In genomic region chr13:114215044-114215443, GRCm38 (mm10) we compare ENCODE assay signal across 22 mouse cellular contexts.
DNase-seq lines count a peak whose midpoint lies in the region; TF ChIP-seq lines count a peak whose summit lies in the region.
"Had no signal": no experiment of that assay in that cellular context is flagged by ENCODE, and none has a peak within 500 bp of the region (broad histone marks: within the 10 kb centered on the region; RNA-seq: fewer than 3 reads in every experiment).

No protein-coding gene starts in this region.

- no peaks in the 10 kb centered on the region for H3K27me3 ChIP-seq in kidney, adult 2 months (replicated peaks; ENCODE audit: control insufficient read depth, insufficient read depth, low read length)
- H3K27me3 ChIP-seq: embryonic facial prominence, embryonic 15.5 days; heart, embryonic 13.5 days; hindbrain, embryonic 12.5 days had no signal

- WGBS in kidney, adult 2 months, result 78% methylated on average over 4 of the region's 4 CpGs

- H3K4me3 ChIP-seq in kidney, adult 2 months (ENCODE audit: insufficient read depth, low read depth, low read length), result no peak overlapping the region
- H3K4me3 ChIP-seq: embryonic facial prominence, embryonic 15.5 days; erythroblast, embryonic 14.5 days; forebrain, embryonic 10.5 days; gastrocnemius, adult 2 months; heart, embryonic 13.5 days; hindbrain, embryonic 12.5 days had no signal

- no peak for TF ChIP-seq CTCF in kidney, adult 2 months (conservative IDR thresholded peaks at IDR 0.05; ENCODE audit: insufficient read depth, insufficient read length, low read depth, low read length)

- peak; percentile 22 for DNase-seq in adrenal gland, postnatal 10 days
- DNase-seq in adrenal gland, adult (ENCODE audit: inconsistent age in 2 of 2, low spot score in 1 of 2), result no peak
- peak; percentile 10 for DNase-seq in kidney, postnatal 10 days
- DNase-seq in kidney, adult 2 months, result no peak
- peak; percentile 15 for DNase-seq in lung, postnatal 10 days
- DNase-seq in lung, postnatal 4 days, result no peak
- peak; percentile 20 for DNase-seq in MN1 (ENCODE audit: low spot score)
- DNase-seq in cerebellum, adult 11 months, result no peak
- DNase-seq: adrenal gland, adult 8-10 months; B cell, adult 2 months; cerebellum, adult 18-20 months; cerebellum, adult 9-11 months; embryo, embryonic 11 days; gastrocnemius, adult 2 months; gastrocnemius, postnatal 25 days; heart, postnatal 36 days had no signal

- H3K4me1 ChIP-seq in kidney, adult 2 months (ENCODE audit: control insufficient read depth, insufficient read depth, low read length), result no peaks in the 10 kb centered on the region
- H3K4me1 ChIP-seq: embryonic facial prominence, embryonic 15.5 days had no signal

- no peaks in the 10 kb centered on the region for H3K36me3 ChIP-seq in kidney, adult 2 months (ENCODE audit: control insufficient read depth, insufficient read depth, low read length)
- H3K36me3 ChIP-seq: embryonic facial prominence, embryonic 15.5 days; forebrain, embryonic 10.5 days; G1E; heart, embryonic 13.5 days; hindbrain, embryonic 12.5 days had no signal

- no peak for TF ChIP-seq POLR2A in kidney, adult 2 months (IDR thresholded peaks at IDR 0.05; ENCODE audit: low read depth, low read length)

- H3K27ac ChIP-seq in kidney, adult 2 months (ENCODE audit: insufficient read depth, low read depth, low read length), result no peak overlapping the region
- H3K27ac ChIP-seq: embryonic facial prominence, embryonic 15.5 days; forebrain, embryonic 10.5 days; gastrocnemius, adult 2 months; heart, embryonic 13.5 days; hindbrain, embryonic 12.5 days had no signal

Comparison
In these comparisons a context has a peak if more than half of its experiments do, and no peak if none do; other contexts are left out.
1. DNase-seq: peak in adrenal gland, postnatal 10 days (single experiment), kidney, postnatal 10 days (single experiment), lung, postnatal 10 days (single experiment) and MN1 (single experiment); none in adrenal gland, adult (0 of 2), kidney, adult 2 months (single experiment), lung, postnatal 4 days (0 of 2) and cerebellum, adult 11 months (single experiment).